Mouse (Mus musculus): ENCODE measurements at regions not wholly inside any gene's neighbourhood (a gene's known extent, or its start where the extent isn't known, plus 50 kb on each side); places are given as distances from the start of the nearest gene placed in this dataset.

DNA sequence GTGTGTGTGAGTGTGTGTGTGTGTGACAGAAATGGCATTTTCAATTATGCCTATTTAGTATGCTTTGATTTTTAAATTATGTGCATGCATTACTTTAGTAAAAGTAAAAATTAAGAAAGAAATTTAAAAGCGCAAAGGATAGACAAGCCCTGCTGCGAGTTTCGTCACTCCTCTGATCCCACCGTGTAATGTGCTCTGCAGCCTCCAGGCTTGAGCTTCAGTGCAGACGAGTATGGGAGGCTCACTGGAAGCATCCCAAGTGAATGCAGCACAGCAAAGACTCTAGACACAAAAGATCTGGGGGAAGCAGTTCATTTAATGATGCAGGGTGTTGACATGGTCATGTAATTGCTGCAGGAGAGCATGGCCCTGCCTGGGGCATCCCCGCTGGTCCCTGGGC is 71.1 kb upstream of the Kazn start:
- TF ChIP-seq CTCF (IDR thresholded peaks at IDR 0.05; ENCODE audit: low read depth, low read length) (no peak), POLR2A (IDR thresholded peaks at IDR 0.05; ENCODE audit: insufficient read depth, low read length) (no peak)
